Mouse (Mus musculus) embryonic fibroblast, embryonic 13.5 days (primary cell): ENCODE measurements around the gene Otud7b.

Source experiments
- CTCF ChIP-seq: IDR thresholded peaks from 2 replicates; pipeline ENCODE4 v1.5.1; 2011; ENCODE audit warnings: mild to moderate bottlenecking, control low read depth, low read length, moderate library complexity, borderline replicate concordance; ENCODE audit not compliant: insufficient read depth
- POLR2A ChIP-seq: IDR thresholded peaks from 2 replicates; pipeline ENCODE4 v1.6.1; 2011; ENCODE audit warnings: low read depth, mild to moderate bottlenecking, control low read depth, low read length, moderate library complexity

GRCm38 (mm10) chr3:96064217-96064616 lies 40.1 kb upstream of the Otud7b start:
- TF ChIP-seq POLR2A (no peak), CTCF (no peak)
